Mouse (Mus musculus): ENCODE data around the gene 6820408C15Rik. TPM values are rescaled to one million over a fixed set of nuclear protein-coding genes. Genes with fewer than 3 reads are reported as not detected.

6820408C15Rik gene
- not detected for polyA plus RNA-seq (2014; fragmentation: Illumina TruSeq; extraction: RNeasy Lipid Tissue Mini Kit (QIAGEN cat#74804); ENCODE audit: low read depth, low replicate concordance)

DNA sequence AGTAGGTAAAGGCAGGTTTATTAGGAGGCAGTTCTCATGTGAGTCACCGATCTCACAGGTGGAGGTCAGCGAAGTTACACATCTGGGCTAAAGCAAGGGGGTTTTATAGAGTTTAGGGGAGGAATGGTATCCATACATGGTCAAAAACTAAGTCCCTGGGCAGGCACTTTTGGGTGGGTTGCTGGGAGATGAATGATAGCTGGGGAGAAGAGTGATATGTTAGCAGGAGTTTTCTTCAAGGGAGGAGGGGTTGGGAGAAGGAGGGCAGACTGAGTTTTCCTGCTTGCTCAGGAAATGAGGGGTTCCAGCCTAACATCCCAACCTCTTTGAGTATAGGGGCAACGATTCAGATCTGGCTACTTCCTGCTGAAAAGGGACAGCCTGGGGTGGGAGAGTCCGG is at the start of gene 6820408C15Rik:
Gene 6820408C15Rik (plus strand): TSS at position 301 of the 400 bp plus-strand sequence.

GRCm38 (mm10) chr2:152376345-152376741 is 39.0 kb upstream of the 6820408C15Rik start, which contains the start of gene Nrsn2:
Gene Nrsn2, minus strand, starts transcription at chr2:152376638.

DNA sequence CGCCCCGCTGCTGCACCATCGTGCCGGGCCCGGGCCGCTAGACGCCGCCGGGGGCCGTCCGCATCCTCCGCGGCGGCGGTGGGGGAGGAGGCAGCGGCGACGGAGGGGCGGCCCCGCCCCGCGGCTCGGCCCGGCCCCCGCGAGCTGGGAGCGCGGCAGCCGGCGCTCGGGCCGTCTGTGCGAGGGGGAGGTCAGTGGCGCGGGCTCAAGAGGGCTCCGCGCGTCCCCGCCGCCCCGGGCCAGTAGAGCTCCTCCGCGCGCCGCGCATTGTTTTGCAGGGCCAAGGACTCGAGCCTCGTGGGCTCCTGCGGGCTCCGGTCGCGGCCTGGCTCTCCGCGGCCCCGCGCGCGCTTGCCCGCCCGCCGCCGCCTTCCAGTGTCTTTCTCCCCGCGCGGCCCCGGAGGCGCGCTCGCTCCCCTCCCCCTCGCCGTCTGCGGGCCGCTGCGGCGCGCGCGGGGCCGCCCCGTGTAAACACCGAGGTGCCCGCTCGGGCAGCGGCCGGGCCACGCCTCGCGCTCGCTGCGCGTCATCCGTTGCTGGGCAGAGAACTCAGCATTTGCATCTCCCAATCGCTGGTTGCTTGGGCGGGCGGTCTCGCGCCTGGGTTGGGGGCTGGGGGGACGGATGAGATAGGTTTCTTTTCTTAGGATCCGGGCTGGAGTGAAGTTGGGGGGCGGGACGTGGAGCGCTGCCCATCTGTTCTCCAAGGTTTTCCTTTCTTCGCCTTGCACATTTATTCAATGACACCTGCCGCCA is 17.5 kb upstream of the 6820408C15Rik start, which contains the start of gene Sox12:
Gene Sox12 (minus strand): TSS at position 384 of the 756 bp plus-strand sequence.

DNA sequence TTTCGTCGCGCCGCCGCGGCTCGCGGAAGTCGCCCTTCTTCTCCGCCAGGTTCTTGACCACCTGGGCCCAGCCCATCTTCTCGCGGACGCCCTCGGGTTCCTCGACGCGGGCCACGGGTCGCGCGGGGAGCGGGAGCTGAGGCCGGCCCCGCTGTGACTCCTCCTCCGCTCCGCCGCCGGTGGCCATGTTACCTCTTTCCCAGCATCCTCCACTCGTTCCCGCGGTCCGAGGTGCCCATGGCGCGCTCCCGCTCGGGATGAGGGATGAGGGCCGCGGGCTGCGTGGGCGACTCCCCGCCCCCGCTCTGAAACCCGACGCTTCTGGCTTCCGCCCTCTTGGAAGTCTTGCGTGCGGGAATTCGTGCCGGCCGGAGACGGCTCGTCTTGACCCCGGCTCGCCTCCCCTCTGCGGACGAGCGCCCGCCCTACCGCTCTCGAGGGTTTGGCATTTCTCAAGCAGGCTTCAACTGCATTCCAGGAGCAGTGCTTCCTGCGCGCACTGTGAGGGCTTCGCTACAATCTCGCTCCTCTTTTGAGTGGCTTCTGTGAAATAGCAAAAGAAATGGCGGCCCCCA is 709 bp upstream of the 6820408C15Rik start, which contains the start of gene Zcchc3:
Gene Zcchc3 (minus strand): TSS at position 437 of the 575 bp plus-strand sequence.

GRCm38 (mm10) chr2:152464570-152465150 is 49.3 kb downstream of the 6820408C15Rik start, which contains the start of gene Defb23:
Gene Defb23, minus strand, starts transcription at chr2:152464620.

GRCm38 (mm10) chr2:152476763-152477162 is 61.4 kb downstream of the 6820408C15Rik start, which contains the start of gene Defb20:
Gene Defb20, plus strand, starts transcription at chr2:152477063.

GRCm38 (mm10) chr2:152490038-152490437 is 74.7 kb downstream of the 6820408C15Rik start, which contains the start of gene Defb22:
Gene Defb22, minus strand, starts transcription at chr2:152490138.

Other genes starting within 250 kb of the 6820408C15Rik start
- 252 TPM for gene Csnk2a1, start 188.7 kb upstream of the 6820408C15Rik start, polyA plus RNA-seq (2014; fragmentation: Illumina TruSeq; extraction: RNeasy Lipid Tissue Mini Kit (QIAGEN cat#74804); ENCODE audit: low read depth, low replicate concordance)
- gene Tbc1d20, start 121.8 kb upstream of the 6820408C15Rik start, polyA plus RNA-seq (2014; fragmentation: Illumina TruSeq; extraction: RNeasy Lipid Tissue Mini Kit (QIAGEN cat#74804); ENCODE audit: low read depth, low replicate concordance) = 38.1 TPM
- 1.8 TPM for gene Rbck1, start 82.9 kb upstream of the 6820408C15Rik start, polyA plus RNA-seq (2014; fragmentation: Illumina TruSeq; extraction: RNeasy Lipid Tissue Mini Kit (QIAGEN cat#74804); ENCODE audit: low read depth, low replicate concordance)
- gene Trib3, start 71.6 kb upstream of the 6820408C15Rik start, polyA plus RNA-seq (2014; fragmentation: Illumina TruSeq; extraction: RNeasy Lipid Tissue Mini Kit (QIAGEN cat#74804); ENCODE audit: low read depth, low replicate concordance) = not detected
- 0.32 TPM for gene Nrsn2, start 38.9 kb upstream of the 6820408C15Rik start, polyA plus RNA-seq (2014; fragmentation: Illumina TruSeq; extraction: RNeasy Lipid Tissue Mini Kit (QIAGEN cat#74804); ENCODE audit: low read depth, low replicate concordance)
- gene Sox12, start 17.5 kb upstream of the 6820408C15Rik start, polyA plus RNA-seq (2014; fragmentation: Illumina TruSeq; extraction: RNeasy Lipid Tissue Mini Kit (QIAGEN cat#74804); ENCODE audit: low read depth, low replicate concordance) = 0.13 TPM
- 1.5 TPM for gene Zcchc3, start 560 bp upstream of the 6820408C15Rik start, polyA plus RNA-seq (2014; fragmentation: Illumina TruSeq; extraction: RNeasy Lipid Tissue Mini Kit (QIAGEN cat#74804); ENCODE audit: low read depth, low replicate concordance)
- gene Defb23, start 49.0 kb downstream of the 6820408C15Rik start, polyA plus RNA-seq (2014; fragmentation: Illumina TruSeq; extraction: RNeasy Lipid Tissue Mini Kit (QIAGEN cat#74804); ENCODE audit: low read depth, low replicate concordance) = not detected
- gene Defb20, start 61.5 kb downstream of the 6820408C15Rik start, polyA plus RNA-seq (2014; fragmentation: Illumina TruSeq; extraction: RNeasy Lipid Tissue Mini Kit (QIAGEN cat#74804); ENCODE audit: low read depth, low replicate concordance) = not detected
- gene Defb22, start 74.6 kb downstream of the 6820408C15Rik start, polyA plus RNA-seq (2014; fragmentation: Illumina TruSeq; extraction: RNeasy Lipid Tissue Mini Kit (QIAGEN cat#74804); ENCODE audit: low read depth, low replicate concordance) = not detected
- not detected for gene Defb26, start 96.1 kb downstream of the 6820408C15Rik start, polyA plus RNA-seq (2014; fragmentation: Illumina TruSeq; extraction: RNeasy Lipid Tissue Mini Kit (QIAGEN cat#74804); ENCODE audit: low read depth, low replicate concordance)
- gene Defb28, start 102.7 kb downstream of the 6820408C15Rik start, polyA plus RNA-seq (2014; fragmentation: Illumina TruSeq; extraction: RNeasy Lipid Tissue Mini Kit (QIAGEN cat#74804); ENCODE audit: low read depth, low replicate concordance) = not detected
- not detected for gene Defb29, start 124.5 kb downstream of the 6820408C15Rik start, polyA plus RNA-seq (2014; fragmentation: Illumina TruSeq; extraction: RNeasy Lipid Tissue Mini Kit (QIAGEN cat#74804); ENCODE audit: low read depth, low replicate concordance)
- gene Gm17416, start 153.8 kb downstream of the 6820408C15Rik start, polyA plus RNA-seq (2014; fragmentation: Illumina TruSeq; extraction: RNeasy Lipid Tissue Mini Kit (QIAGEN cat#74804); ENCODE audit: low read depth, low replicate concordance) = not detected
- not detected for gene Defb21, start 157.2 kb downstream of the 6820408C15Rik start, polyA plus RNA-seq (2014; fragmentation: Illumina TruSeq; extraction: RNeasy Lipid Tissue Mini Kit (QIAGEN cat#74804); ENCODE audit: low read depth, low replicate concordance)
- not detected for gene Defb19, start 164.7 kb downstream of the 6820408C15Rik start, polyA plus RNA-seq (2014; fragmentation: Illumina TruSeq; extraction: RNeasy Lipid Tissue Mini Kit (QIAGEN cat#74804); ENCODE audit: low read depth, low replicate concordance)
- 9.8 TPM for gene Defb45, start 183.8 kb downstream of the 6820408C15Rik start, polyA plus RNA-seq (2014; fragmentation: Illumina TruSeq; extraction: RNeasy Lipid Tissue Mini Kit (QIAGEN cat#74804); ENCODE audit: low read depth, low replicate concordance)
- not detected for gene Defb36, start 188.7 kb downstream of the 6820408C15Rik start, polyA plus RNA-seq (2014; fragmentation: Illumina TruSeq; extraction: RNeasy Lipid Tissue Mini Kit (QIAGEN cat#74804); ENCODE audit: low read depth, low replicate concordance)
- not detected for gene Defb25, start 207.5 kb downstream of the 6820408C15Rik start, polyA plus RNA-seq (2014; fragmentation: Illumina TruSeq; extraction: RNeasy Lipid Tissue Mini Kit (QIAGEN cat#74804); ENCODE audit: low read depth, low replicate concordance)
- 2.1 TPM for gene Rem1, start 211.4 kb downstream of the 6820408C15Rik start, polyA plus RNA-seq (2014; fragmentation: Illumina TruSeq; extraction: RNeasy Lipid Tissue Mini Kit (QIAGEN cat#74804); ENCODE audit: low read depth, low replicate concordance)